Mouse (Mus musculus) MEL (cell line): ENCODE measurements around the gene Etv4. TPM values are rescaled to one million over a fixed set of nuclear protein-coding genes. Genes with fewer than 3 reads are reported as not detected.

Experiments
- DNase-seq: peaks from one replicate; pipeline ENCODE4 v3.0.0; 2011; ENCODE audit warnings: low read depth, low spot score
- H3K27ac ChIP-seq: 2 replicates; pipeline ENCODE4 v1.5.1; 2012; ENCODE audit warnings: low read depth, mild to moderate bottlenecking, control low read depth, low read length, moderate library complexity; ENCODE audit not compliant: control insufficient read depth
- H3K27me3 ChIP-seq, 2 experiments: fragments of 150-350 bp in 1 of 2; sonication (generic) in 1 of 2; 2 replicates each; pipeline ENCODE4 v1.6.1; 2012; ENCODE audit warnings: low read length in 2 of 2, mild to moderate bottlenecking in 2 of 2, improper control_type of control experiment in 1 of 2, moderate library complexity in 1 of 2; ENCODE audit not compliant: insufficient read depth in 2 of 2, control insufficient read depth in 1 of 2
- H3K36me3 ChIP-seq, 2 experiments: 2 replicates each; pipeline ENCODE4 v1.6.1; 2012 to 2014; ENCODE audit warnings: low read length in 2 of 2, improper control_type of control experiment in 1 of 2, inconsistent platforms in 1 of 2, mild to moderate bottlenecking in 1 of 2; ENCODE audit not compliant: insufficient read depth in 2 of 2, control insufficient read depth in 1 of 2
- H3K4me1 ChIP-seq, 2 experiments: fragments of 150-350 bp in 1 of 2; sonication (generic) in 1 of 2; 2 replicates each; pipeline ENCODE4 v1.6.1; 2012; ENCODE audit warnings: low read length in 2 of 2, improper control_type of control experiment in 1 of 2, mild to moderate bottlenecking in 1 of 2; ENCODE audit not compliant: insufficient read depth in 2 of 2, control insufficient read depth in 1 of 2
- H3K4me3 ChIP-seq, 2 experiments: fragments of 150-350 bp in 1 of 2; sonication (generic) in 1 of 2; 2 replicates each; pipeline ENCODE4 v1.5.1; 2012; ENCODE audit warnings: low read depth in 2 of 2, low read length in 2 of 2, mild to moderate bottlenecking in 2 of 2, moderate library complexity in 2 of 2, control low read depth in 1 of 2, improper control_type of control experiment in 1 of 2; ENCODE audit not compliant: control insufficient read depth in 1 of 2, insufficient read depth in 1 of 2
- H3K79me2 ChIP-seq: 2 replicates; pipeline ENCODE4 v1.6.1; 2012; ENCODE audit warnings: mild to moderate bottlenecking, low read length, moderate library complexity; ENCODE audit not compliant: control insufficient read depth, poor library complexity, insufficient read depth
- H3K9ac ChIP-seq: 2 replicates; pipeline ENCODE4 v1.6.1; 2012; ENCODE audit warnings: low read depth, mild to moderate bottlenecking, control low read depth, low read length, moderate library complexity; ENCODE audit not compliant: control insufficient read depth, poor library complexity, severe bottlenecking
- H3K9me3 ChIP-seq: fragments of 150-350 bp; sonication (generic); replicated peaks from 2 replicates; pipeline ENCODE4 v1.6.1; 2012; ENCODE audit warnings: mild to moderate bottlenecking, low read length, improper control_type of control experiment, moderate library complexity; ENCODE audit not compliant: insufficient read depth
- BHLHE40 ChIP-seq: IDR thresholded peaks from 2 replicates; pipeline ENCODE4 v1.6.1; 2012; ENCODE audit warnings: low read depth, mild to moderate bottlenecking, inconsistent platforms, low read length, improper control_type of control experiment, borderline replicate concordance
- CHD2 ChIP-seq: IDR thresholded peaks from 2 replicates; pipeline ENCODE4 v1.6.1; 2011; ENCODE audit warnings: low read length, improper control_type of control experiment
- CTCF ChIP-seq, 3 experiments: IDR thresholded peaks in 2 of 3; conservative IDR thresholded peaks in 1 of 3; 2 replicates each; pipeline ENCODE4 v1.5.1; 2011 to 2012; ENCODE audit warnings: low read length in 3 of 3, low read depth in 2 of 3, mild to moderate bottlenecking in 2 of 3, improper control_type of control experiment in 1 of 3, inconsistent platforms in 1 of 3, mixed read lengths in 1 of 3, moderate library complexity in 1 of 3; ENCODE audit not compliant: control insufficient read depth in 1 of 3, insufficient read depth in 1 of 3, poor library complexity in 1 of 3, severe bottlenecking in 1 of 3
- E2F4 ChIP-seq: IDR thresholded peaks from 2 replicates; pipeline ENCODE4 v1.6.1; 2011; ENCODE audit warnings: low read depth, low read length, improper control_type of control experiment, borderline replicate concordance
- ELF1 ChIP-seq: IDR thresholded peaks from 2 replicates; pipeline ENCODE4 v1.6.1; 2014; ENCODE audit warnings: low read depth, mild to moderate bottlenecking, inconsistent platforms, low read length, improper control_type of control experiment, moderate library complexity
- EP300 ChIP-seq, 2 experiments: IDR thresholded peaks; 2 replicates each; pipeline ENCODE4 v1.6.1; 2011; ENCODE audit warnings: improper control_type of control experiment in 2 of 2, low read length in 2 of 2, low read depth in 1 of 2, mild to moderate bottlenecking in 1 of 2
- GATA1 ChIP-seq: IDR thresholded peaks from 2 replicates; pipeline ENCODE4 v1.6.1; 2011; ENCODE audit warnings: low read depth, low read length, improper control_type of control experiment
- HCFC1 ChIP-seq: IDR thresholded peaks from 2 replicates; pipeline ENCODE4 v1.6.1; 2012; ENCODE audit warnings: low read depth, mild to moderate bottlenecking, inconsistent platforms, low read length, improper control_type of control experiment, moderate library complexity
- JUND ChIP-seq: IDR thresholded peaks from 2 replicates; pipeline ENCODE4 v1.6.1; 2011; ENCODE audit warnings: low read depth, mild to moderate bottlenecking, improper control_type of control experiment, low read length
- MAZ ChIP-seq: IDR thresholded peaks from 2 replicates; pipeline ENCODE4 v1.6.1; 2012; ENCODE audit warnings: low read depth, mild to moderate bottlenecking, inconsistent platforms, low read length, improper control_type of control experiment
- MXI1 ChIP-seq: IDR thresholded peaks from 2 replicates; pipeline ENCODE4 v1.6.1; 2011; ENCODE audit warnings: mild to moderate bottlenecking, low read depth, low read length, improper control_type of control experiment
- NELFE ChIP-seq: IDR thresholded peaks from 2 replicates; pipeline ENCODE4 v1.6.1; 2011; ENCODE audit warnings: low read depth, low read length, improper control_type of control experiment
- NRF1 ChIP-seq: IDR thresholded peaks from 2 replicates; pipeline ENCODE4 v1.6.1; 2014; ENCODE audit warnings: low read depth, mild to moderate bottlenecking, inconsistent platforms, low read length, improper control_type of control experiment, moderate library complexity; ENCODE audit not compliant: poor library complexity, insufficient read depth, severe bottlenecking
- POLR2AphosphoS5 ChIP-seq: IDR thresholded peaks from 2 replicates; pipeline ENCODE4 v1.6.1; 2012; ENCODE audit warnings: low read depth, borderline replicate concordance, mild to moderate bottlenecking, inconsistent platforms, low read length, moderate library complexity, mixed read lengths
- SIN3A ChIP-seq: IDR thresholded peaks from 2 replicates; pipeline ENCODE4 v1.6.1; 2012; ENCODE audit warnings: low read length, improper control_type of control experiment, inconsistent platforms
- TBP ChIP-seq: IDR thresholded peaks from 2 replicates; pipeline ENCODE4 v1.8.0; 2011; ENCODE audit warnings: low read depth, low read length, improper control_type of control experiment
- TCF12 ChIP-seq: IDR thresholded peaks from 2 replicates; pipeline ENCODE4 v1.6.1; 2014; ENCODE audit warnings: low read depth, mild to moderate bottlenecking, inconsistent platforms, low read length, improper control_type of control experiment, moderate library complexity
- UBTF ChIP-seq: IDR thresholded peaks from 2 replicates; pipeline ENCODE4 v1.6.1; 2012; ENCODE audit warnings: low read depth, mild to moderate bottlenecking, inconsistent platforms, low read length, improper control_type of control experiment, moderate library complexity, borderline replicate concordance; ENCODE audit not compliant: insufficient read depth
- USF2 ChIP-seq, 2 experiments: IDR thresholded peaks; 2 replicates each; pipeline ENCODE4 v1.6.1; 2011 to 2012; ENCODE audit warnings: improper control_type of control experiment in 2 of 2, low read length in 2 of 2, borderline replicate concordance in 1 of 2, inconsistent platforms in 1 of 2, low read depth in 1 of 2, mild to moderate bottlenecking in 1 of 2; ENCODE audit not compliant: insufficient read depth in 1 of 2
- ZC3H11A ChIP-seq: IDR thresholded peaks from 2 replicates; pipeline ENCODE4 v1.6.1; 2012; ENCODE audit warnings: low read depth, mild to moderate bottlenecking, inconsistent platforms, low read length, improper control_type of control experiment
- ZKSCAN1 ChIP-seq: IDR thresholded peaks from 2 replicates; pipeline ENCODE4 v1.6.1; 2012; ENCODE audit warnings: low read depth, mild to moderate bottlenecking, inconsistent platforms, low read length, improper control_type of control experiment, moderate library complexity
- ZMIZ1 ChIP-seq: IDR thresholded peaks from 2 replicates; pipeline ENCODE4 v1.6.1; 2012; ENCODE audit warnings: low read depth, mild to moderate bottlenecking, inconsistent platforms, low read length, improper control_type of control experiment, moderate library complexity
- ZNF384 ChIP-seq: IDR thresholded peaks from 2 replicates; pipeline ENCODE4 v1.6.1; 2012; ENCODE audit warnings: low read depth, mild to moderate bottlenecking, inconsistent platforms, low read length, improper control_type of control experiment
- polyA plus RNA-seq, 2 experiments: library from polyadenylated mRNA; stranded (reverse) in 1 of 2; unstranded in 1 of 2; fragments of >175 nt in 1 of 2; fragments of >200 nt in 1 of 2; gene quantifications; 2 replicates each; pipeline versions ENCODE4 v1.2.1 to v1.2.4; 2012; ENCODE audit warnings: low replicate concordance in 2 of 2, low read depth in 1 of 2; ENCODE audit not compliant: insufficient read length in 2 of 2, insufficient read depth in 1 of 2, missing spikeins in 1 of 2
- total RNA-seq: library from RNA; depleted of rRNA; stranded (reverse); fragments of 300-350 nt; gene quantifications from 2 replicates; pipeline ENCODE4 v1.2.3, GENCODE M21; 2012

Etv4 gene
- total and polyA plus RNA-seq, 3 experiments: 16.5 to 22.1 TPM; not detected in 1

GRCm38 (mm10) chr11:101806741-101807140 lies 21.6 kb upstream of the Etv4 start:
- Histone ChIP-seq H3K4me1 (peaks cover 0 to 7% of the 10 kb centered on the region in 2 experiments; a peak in 2 of 4 replicates), H3K4me3 (no peak overlapping the region), H3K27me3 (peaks cover 9 to 15% of the 10 kb centered on the region in 2 experiments), H3K79me2 (no peaks in the 10 kb centered on the region), H3K36me3 (no peaks in the 10 kb centered on the region), H3K9ac (no peak overlapping the region), H3K9me3 (no peaks in the 10 kb centered on the region), H3K27ac (no peak overlapping the region)
- no peak for TF ChIP-seq CHD2
- TF ChIP-seq ZC3H11A: no peak
- TF ChIP-seq ZKSCAN1: no peak
- no peak for TF ChIP-seq NELFE
- TF ChIP-seq NRF1: no peak
- no peak for TF ChIP-seq TBP
- no peak for TF ChIP-seq USF2 (IDR thresholded peaks at IDR 0.05; ENCODE audit: borderline replicate concordance in 1 of 2, insufficient read depth in 1 of 2, low read depth in 1 of 2, low read length in 2 of 2)
- no peak for TF ChIP-seq UBTF
- TF ChIP-seq GATA1: no peak
- no peak for TF ChIP-seq JUND
- TF ChIP-seq HCFC1: no peak
- no peak for TF ChIP-seq E2F4
- no peak for TF ChIP-seq POLR2AphosphoS5
- no peak for TF ChIP-seq EP300 (IDR thresholded peaks at IDR 0.05; ENCODE audit: low read depth in 1 of 2, low read length in 2 of 2)
- no peak for TF ChIP-seq ZNF384
- TF ChIP-seq TCF12: no peak
- no peak for TF ChIP-seq CTCF (IDR thresholded peaks at IDR 0.05 in 2 of 3, conservative IDR thresholded peaks at IDR 0.05 in 1 of 3; ENCODE audit: control insufficient read depth in 1 of 3, insufficient read depth in 1 of 3, low read depth in 2 of 3, low read length in 3 of 3, poor library complexity in 1 of 3, severe bottlenecking in 1 of 3)
- TF ChIP-seq MAZ: no peak
- TF ChIP-seq MXI1: no peak
- TF ChIP-seq ELF1: no peak
- DNase-seq: no peak

DNA sequence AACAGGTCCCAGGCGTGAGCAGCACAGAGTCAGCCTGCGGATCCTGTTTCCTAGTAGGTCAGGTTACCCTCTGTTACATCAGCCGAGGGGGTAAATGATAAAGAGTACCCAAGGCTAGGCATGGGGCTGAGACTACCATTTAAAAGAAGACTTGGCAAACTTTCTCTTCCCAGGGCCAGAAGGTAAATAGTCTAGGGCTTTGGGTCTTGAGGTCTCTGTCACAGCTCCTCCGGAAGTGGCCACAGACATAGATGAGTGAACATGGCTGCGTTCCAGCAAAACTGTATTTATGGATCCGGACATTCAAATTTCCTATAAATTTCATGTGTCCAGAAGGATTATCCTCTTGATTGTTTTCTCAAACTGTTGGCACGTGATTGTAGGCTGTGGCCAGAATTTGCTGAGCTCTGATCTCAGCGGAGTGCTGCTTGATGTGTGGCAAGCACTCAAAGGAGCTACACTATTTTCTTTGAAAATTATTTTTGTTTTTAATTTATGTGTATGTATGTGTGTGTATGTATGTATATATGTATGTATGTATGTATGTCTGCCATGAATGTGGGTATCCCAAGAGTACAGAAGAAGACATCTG lies 20.0 kb upstream of the Etv4 start:
- Histone ChIP-seq H3K27ac (no peak overlapping the region), H3K27me3 (peaks cover 6 to 15% of the 10 kb centered on the region in 2 experiments), H3K4me3 (no peak overlapping the region)
- TF ChIP-seq SIN3A: no peak
- no peak for TF ChIP-seq ZMIZ1
- no peak for TF ChIP-seq BHLHE40
- no peak for TF ChIP-seq ZKSCAN1
- no peak for TF ChIP-seq GATA1
- no peak for TF ChIP-seq MXI1
- TF ChIP-seq, all 39 proteins: peak for 0
- no peaks in the 10 kb centered on the region for H3K36me3 ChIP-seq
- H3K9ac ChIP-seq: no peak overlapping the region
- H3K4me1 ChIP-seq: peaks cover 0 to 7% of the 10 kb centered on the region in 2 experiments; a peak in 2 of 4 replicates
- no peaks in the 10 kb centered on the region for H3K79me2 ChIP-seq
- H3K9me3 ChIP-seq: no peaks in the 10 kb centered on the region
- no peak for DNase-seq
